Mouse (Mus musculus): Measurements from ENCODE around the gene Gas8. TPM values are rescaled to one million over a fixed set of nuclear protein-coding genes. Genes with fewer than 3 reads are reported as not detected.
"Not testable (repeated sequence)": the region's sequence is repeated elsewhere in the genome, so short reads cannot be mapped to it uniquely, and the experiment has no call there.

Gene Gas8
- total RNA-seq (2021): 10 to 100 TPM; 11.0 to 12.9 TPM
- long read RNA-seq, experiment 1, transcript Gas8-201 (11 exons, 1,681 nt): major isoform, 19 of 21 reads
- long read RNA-seq, experiment 1, partial matches to known transcripts: 1 of 21 reads
- long read RNA-seq, experiment 1, other reads (novel, unspliced or antisense): 1 of 21 reads
- long read RNA-seq, experiment 2, transcript Gas8-201 (11 exons, 1,681 nt): major isoform, 6 of 7 reads
- long read RNA-seq, experiment 2, partial matches to known transcripts: 0 of 7 reads
- long read RNA-seq, experiment 2, other reads (novel, unspliced or antisense): 1 of 7 reads

- DNase-seq: peak; percentile 91
These were observed at the start of gene Gas8 for GRCm38 (mm10) chr8:123518667-123519066. Gene Gas8, plus strand, starts transcription at chr8:123518834.

- not testable (repeated sequence) for DNase-seq
These were observed 45.6 kb upstream of the Gas8 start for GRCm38 (mm10) chr8:123472991-123473390.

- not testable (repeated sequence) for DNase-seq
These were observed 44.1 kb upstream of the Gas8 start for GRCm38 (mm10) chr8:123474549-123474948.

- DNase-seq: no peak
These were observed 41.5 kb upstream of the Gas8 start for GRCm38 (mm10) chr8:123476911-123477736.

- peak; percentile 96 for DNase-seq
These were observed 40.8 kb upstream of the Gas8 start, which contains the start of gene Afg3l1 for GRCm38 (mm10) chr8:123477737-123478258. Gene Afg3l1, plus strand, starts transcription at chr8:123477903.

- DNase-seq: no peak
These were observed 40.0 kb upstream of the Gas8 start for GRCm38 (mm10) chr8:123478456-123479218.

- peak; percentile 22 for DNase-seq
These were observed 36.0 kb upstream of the Gas8 start for GRCm38 (mm10) chr8:123482627-123483026.

GRCm38 (mm10) chr8:123491280-123492075 lies 27.2 kb upstream of the Gas8 start:
- DNase-seq: no peak

GRCm38 (mm10) chr8:123492898-123493297 lies 25.7 kb upstream of the Gas8 start:
- no peak for DNase-seq

GRCm38 (mm10) chr8:123497699-123498098 lies 20.9 kb upstream of the Gas8 start:
- DNase-seq: no peak

GRCm38 (mm10) chr8:123498963-123499362 lies 19.7 kb upstream of the Gas8 start:
- DNase-seq: no peak

- DNase-seq: no peak
These were observed 19.1 kb upstream of the Gas8 start for GRCm38 (mm10) chr8:123499556-123499955.

GRCm38 (mm10) chr8:123502192-123502591 lies 16.4 kb upstream of the Gas8 start:
- no peak for DNase-seq

- DNase-seq: no peak
These were observed 14.7 kb upstream of the Gas8 start for GRCm38 (mm10) chr8:123503801-123504467.

- DNase-seq: no peak
These were observed 13.9 kb upstream of the Gas8 start for GRCm38 (mm10) chr8:123504591-123505195.

GRCm38 (mm10) chr8:123505267-123505666 lies 13.4 kb upstream of the Gas8 start:
- no peak for DNase-seq

- no peak for DNase-seq
These were observed 12.9 kb upstream of the Gas8 start for GRCm38 (mm10) chr8:123505695-123506094.

- DNase-seq: no peak
These were observed 11.5 kb upstream of the Gas8 start for GRCm38 (mm10) chr8:123507153-123507552.

- DNase-seq: no peak
These were observed 7.8 kb upstream of the Gas8 start for GRCm38 (mm10) chr8:123510819-123511218.

GRCm38 (mm10) chr8:123514136-123514535 lies 4.5 kb upstream of the Gas8 start:
- DNase-seq: no peak
